Mouse (Mus musculus) adrenal gland, postnatal 36 days (tissue): ENCODE data around the gene Asb15. TPM values are rescaled to one million over a fixed set of nuclear protein-coding genes. Genes with fewer than 3 reads are reported as not detected.

ENCODE experiments used
- DNase-seq, 2 experiments: peaks; one replicate each; pipeline ENCODE4 v3.0.0; 2021; ENCODE audit warnings: mixed read lengths in 1 of 2
- long read RNA-seq, 2 experiments: library from polyadenylated mRNA; stranded (forward); transcript quantifications; one replicate each; pipeline ENCODE4 v2.0.0; 2021; ENCODE audit warnings: borderline sequencing depth in 2 of 2
- total RNA-seq, 2 experiments: library from RNA; stranded (reverse); gene quantifications; 2 replicates each; pipeline ENCODE4 v1.2.3; 2021

The Asb15 gene
- not detected for total RNA-seq
- long read RNA-seq, experiment 1 = 0 reads
- long read RNA-seq, experiment 2 = 0 reads

DNA sequence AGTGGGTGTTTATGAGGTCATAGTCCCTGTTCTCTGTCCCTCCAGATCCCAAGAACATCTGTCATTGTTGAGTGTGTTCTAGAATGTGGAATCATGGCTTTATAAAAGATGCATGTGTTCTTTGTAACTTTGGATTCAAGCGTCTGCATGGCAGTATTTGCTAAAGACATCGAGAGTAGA, at the start of gene Asb15:
Gene Asb15, plus strand, starts transcription at position 81 of the 180 bp plus-strand sequence.
- DNase-seq = no peak

DNA sequence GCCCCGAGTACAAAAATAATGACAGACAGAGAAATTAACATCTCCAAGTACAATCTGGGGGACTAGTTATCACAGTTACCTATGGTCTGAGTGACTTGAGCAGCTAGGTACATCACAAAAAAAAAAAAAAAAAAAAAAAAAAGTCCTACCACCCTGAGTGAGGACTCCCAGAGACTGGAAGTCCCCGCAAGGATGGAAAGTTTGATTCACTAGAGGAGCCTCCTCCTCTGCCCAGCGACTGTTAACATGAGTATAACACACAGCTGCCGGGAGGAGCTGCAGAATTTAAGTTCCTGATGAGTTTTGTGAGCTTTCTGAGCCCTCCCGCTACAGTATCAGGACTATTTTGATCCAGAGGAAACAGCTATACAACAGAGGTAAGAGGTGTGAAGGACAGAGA, 41.4 kb upstream of the Asb15 start:
- no peak for DNase-seq

DNA sequence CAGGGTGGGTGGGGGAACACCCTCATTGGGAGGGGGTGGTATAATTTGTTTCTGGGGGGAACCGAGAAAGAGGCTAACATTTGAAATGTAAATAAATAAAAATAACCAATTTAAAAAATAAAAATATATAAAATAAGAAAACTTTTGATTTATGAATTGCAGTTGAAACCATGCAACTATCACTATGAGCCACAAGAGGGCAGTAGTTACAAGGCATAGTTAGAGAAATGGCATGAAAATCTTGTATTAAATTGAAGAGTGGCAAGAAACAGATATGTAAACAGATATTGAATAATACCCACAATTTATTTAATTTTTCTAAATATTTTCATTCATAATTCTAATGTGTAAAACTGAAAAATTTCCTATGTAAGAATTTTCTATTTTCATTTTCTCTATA, 37.6 kb upstream of the Asb15 start:
- no peak for DNase-seq

DNA sequence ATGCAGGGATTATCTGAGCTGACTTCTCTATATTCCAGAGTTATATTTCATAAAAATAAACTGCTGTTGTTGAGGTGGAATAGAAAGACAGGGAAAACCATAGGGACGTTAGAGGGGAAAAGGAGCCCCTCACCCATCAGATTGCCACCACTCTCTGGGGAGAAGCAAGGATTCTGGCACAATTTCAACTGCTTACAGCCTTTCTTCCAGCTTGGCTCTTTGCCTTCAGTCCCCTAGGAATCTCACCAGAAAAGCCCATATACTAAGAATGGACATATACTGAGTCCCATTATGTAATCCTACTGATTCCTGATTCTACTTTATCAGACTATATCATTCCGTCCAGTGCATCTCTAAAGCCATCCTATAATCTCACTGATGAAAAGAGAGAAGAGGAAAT, 23.8 kb upstream of the Asb15 start:
- no peak for DNase-seq

DNA sequence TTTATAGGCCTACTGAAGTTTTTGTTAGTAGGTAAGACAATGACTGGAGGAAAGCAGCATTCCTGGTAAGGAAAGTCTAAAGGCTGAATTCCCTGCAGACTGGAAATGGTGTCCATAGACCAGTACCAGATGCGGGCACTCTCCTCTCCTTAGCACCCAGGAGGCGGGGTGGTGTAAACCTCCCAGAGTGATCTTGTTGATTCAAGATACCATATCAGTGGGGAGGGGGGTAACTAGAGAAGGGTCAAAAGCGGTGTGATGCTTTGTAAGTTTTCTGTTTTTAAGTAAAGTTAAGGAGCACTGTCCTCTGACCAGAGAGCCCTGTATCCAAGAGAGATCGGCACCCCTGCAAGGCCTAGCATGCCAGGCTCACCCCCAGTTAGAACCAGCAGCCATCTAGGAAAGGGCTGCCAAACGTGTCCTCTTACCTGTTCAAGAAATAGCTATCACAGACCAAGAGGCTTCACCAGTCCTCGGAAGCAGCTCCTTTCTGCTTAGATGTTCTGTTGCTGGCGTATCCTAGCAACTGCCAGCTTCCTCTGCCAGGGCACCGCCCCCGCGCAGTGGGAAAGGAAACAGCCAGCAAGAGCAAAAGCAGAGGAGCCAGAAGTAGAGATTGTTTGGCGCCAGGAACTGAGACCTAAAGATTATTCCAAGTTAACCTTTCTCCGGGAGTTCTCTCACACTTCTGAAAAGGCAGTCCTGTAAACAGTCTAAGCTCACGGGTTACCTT, 13.2 kb upstream of the Asb15 start, which contains the start of gene Iqub:
Gene Iqub, minus strand, starts transcription at position 516 of the 733 bp plus-strand sequence.
- peak; percentile 70 to 74 for DNase-seq

DNA sequence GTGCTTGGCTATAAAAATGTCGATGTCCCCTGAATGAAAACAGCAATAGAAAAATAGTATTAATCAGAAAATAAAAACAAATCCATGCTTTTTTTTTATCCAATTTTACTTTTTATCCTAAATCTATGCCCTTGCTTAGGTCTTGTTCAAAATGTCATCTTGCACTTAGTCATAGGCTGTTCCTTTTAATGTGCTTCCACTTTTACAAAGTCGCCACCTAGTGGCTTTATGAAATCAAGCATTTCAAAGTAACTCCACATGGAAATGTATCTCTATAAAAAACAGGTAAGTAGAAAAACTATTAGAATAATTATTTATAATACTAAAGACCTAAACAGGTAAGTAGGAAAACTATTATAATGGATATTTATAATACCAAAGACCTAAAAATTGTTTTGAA, 11.7 kb upstream of the Asb15 start:
- no peak for DNase-seq

DNA sequence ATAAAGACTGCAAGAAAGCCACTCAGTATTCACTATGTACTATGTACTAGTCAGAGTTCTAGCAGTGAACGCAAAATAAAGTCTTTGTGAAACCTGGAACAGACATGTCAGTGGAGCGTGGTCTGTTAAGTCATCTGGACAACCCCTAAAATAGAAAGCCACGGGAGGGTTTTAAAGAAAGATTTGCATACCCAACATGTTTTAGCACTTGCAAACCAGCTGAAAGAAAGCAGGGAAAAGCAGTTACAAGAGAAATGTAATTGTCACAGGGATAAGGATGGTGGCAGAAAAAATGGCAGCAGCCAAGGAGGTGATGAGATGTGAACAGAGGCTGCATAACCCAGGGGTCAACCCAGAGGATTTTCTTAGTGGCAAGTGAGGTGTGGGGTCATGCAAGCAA, 2.2 kb upstream of the Asb15 start:
- no peak for DNase-seq

DNA sequence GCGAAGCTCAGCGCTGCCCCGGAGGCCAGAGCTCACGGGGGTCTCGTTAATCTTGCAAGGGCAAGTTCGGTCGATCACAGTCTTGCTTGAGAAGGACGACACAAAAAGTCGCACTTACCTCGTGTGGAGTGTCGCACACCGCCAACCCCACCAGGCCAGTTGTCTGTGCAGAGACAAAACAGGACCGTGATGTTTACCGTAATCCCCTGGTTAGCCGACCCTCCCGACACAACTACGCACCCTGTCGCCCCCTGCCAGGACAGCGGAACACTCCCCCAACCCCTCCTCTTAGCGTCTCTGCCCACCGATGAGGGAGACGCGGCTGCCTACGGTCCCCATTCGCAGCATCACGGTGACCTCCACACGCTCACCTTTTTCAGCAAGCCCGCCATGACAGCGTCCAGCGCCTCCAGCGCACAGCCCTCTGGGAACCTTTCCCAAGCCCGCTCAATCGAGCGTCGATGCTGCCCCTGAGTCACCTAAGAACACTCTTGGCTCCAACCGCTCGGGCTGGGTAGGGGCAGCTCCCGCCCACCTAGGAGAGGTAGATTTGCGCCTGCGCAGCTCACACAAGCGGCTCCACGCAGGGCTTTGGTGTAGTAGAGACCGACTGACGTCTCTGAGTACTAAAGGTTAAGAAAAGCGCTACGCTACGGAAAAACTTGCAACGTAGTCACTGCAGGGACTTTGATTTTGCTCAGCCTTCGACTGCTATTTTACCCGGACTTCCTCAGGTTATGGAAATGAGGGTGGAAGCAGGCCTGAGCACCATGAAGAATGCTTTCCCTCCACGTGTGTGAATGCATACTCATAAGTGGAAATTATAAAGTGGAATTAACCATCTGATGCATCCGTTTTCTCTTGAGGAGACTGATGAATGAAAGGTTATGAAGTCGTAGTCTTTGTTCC, 535 bp upstream of the Asb15 start, which contains the start of gene Ndufa5:
Gene Ndufa5, minus strand, starts transcription at position 859 of the 909 bp plus-strand sequence.
- peak; percentile 95 to 96 for DNase-seq

DNA sequence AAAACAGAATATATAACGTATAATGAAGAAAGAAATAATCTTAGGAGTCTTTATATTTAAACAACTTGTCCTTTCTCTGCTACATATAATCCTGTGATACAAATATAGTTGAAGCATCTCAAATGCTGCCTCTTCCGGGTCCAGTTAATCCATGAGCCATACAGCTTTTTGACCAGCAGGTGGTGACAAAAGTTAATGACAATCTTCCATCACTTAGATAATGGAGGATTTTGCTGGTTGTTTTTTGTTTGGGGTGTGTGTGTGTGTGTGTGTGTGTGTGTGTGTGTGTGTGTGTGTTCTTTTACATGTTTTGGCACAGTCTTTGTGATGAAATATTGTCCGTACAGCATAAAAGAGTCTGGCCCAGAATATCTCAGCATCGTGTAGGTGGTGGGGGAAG, 2.2 kb downstream of the Asb15 start:
- peak in 1 of 2 experiments; percentile 61 for DNase-seq

DNA sequence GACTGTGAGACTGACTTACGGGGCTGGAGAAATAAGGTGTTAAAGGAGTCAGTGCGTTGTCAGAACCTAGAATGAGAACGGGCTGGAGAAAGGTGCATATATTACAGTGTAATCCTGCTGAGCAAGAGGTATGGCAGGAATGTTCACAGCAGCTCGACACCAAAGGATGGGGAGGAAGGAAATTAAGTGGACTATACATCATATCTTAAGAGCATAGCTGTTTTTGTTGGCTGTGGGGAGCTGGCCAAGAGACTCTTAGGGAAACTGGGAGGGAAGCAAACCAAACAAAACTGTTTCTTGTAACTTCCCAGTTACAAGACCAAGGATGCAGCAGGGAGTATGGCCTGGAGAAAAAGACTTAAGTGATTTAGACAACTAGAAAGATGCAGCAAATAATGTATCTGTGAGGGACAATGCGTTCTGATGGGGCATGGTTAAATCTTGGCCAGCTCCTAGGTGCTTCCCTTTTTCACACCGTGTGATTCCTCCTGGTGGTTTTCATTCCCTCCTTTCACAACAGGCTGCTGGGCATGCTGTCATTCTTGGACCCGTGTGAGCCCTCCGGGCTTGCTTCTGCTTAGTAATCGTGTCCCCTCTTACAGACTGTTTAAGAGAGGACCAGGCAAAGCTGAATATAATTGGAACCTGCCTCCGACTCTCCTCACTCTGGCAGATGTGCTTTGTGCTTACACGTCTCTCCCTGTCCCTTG, 2.9 kb downstream of the Asb15 start:
- DNase-seq = no peak

DNA sequence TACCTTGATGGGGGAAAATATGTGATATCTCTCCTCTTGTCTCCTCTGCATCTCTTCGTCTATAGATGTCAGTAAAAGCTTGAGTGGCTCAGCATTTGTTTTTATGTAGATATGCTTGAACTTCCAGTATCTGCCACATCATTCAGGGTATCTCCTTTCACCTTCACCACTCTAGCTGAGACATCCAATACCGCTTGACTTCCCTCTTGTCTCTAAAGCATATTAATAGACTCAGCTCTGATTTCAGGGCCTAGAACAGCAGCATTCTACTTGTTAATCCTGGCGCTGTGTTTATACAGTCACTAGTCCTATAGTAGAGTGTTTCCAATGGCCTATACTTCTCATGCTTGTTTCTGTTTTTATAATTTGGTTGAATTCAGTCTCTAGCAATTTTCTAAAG, 4.9 kb downstream of the Asb15 start:
- DNase-seq = no peak

DNA sequence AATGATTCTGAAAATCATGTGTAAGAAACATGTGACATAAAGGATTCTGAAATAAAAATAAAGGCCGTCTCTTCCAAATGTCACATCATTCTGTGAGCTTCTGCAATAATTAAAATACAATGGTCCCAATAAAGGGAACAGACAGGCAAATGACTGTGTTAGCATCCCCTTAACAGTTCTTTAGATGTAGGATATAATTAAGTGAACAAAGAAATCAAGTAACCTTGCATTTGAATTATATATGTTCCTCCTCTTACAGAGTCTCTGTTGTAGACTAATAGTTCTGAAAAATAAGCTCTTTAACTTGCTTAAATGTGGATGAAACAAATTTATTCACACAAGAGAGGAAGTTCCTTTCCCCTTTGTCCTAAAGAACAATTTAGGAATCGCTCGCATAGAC, 10.5 kb downstream of the Asb15 start:
- DNase-seq = no peak

DNA sequence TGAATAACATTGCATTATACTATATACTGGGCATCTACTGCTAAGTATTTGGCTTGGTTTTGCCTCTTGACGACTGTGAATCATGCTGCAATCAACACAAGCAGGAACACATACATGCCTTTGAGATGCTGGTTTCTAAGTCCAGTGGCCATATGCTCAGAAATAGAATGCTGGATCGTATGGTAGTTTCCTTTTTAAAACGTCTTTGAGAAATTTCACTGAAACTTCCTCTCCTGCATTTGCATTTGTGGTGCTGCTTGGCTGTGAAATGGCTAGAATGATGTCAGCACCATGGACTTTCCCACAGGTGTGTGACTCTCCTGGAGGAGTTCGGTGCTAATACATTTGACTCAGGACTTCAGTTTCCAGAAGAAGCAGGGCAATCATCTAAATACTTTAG, 12.2 kb downstream of the Asb15 start:
- DNase-seq = no peak

DNA sequence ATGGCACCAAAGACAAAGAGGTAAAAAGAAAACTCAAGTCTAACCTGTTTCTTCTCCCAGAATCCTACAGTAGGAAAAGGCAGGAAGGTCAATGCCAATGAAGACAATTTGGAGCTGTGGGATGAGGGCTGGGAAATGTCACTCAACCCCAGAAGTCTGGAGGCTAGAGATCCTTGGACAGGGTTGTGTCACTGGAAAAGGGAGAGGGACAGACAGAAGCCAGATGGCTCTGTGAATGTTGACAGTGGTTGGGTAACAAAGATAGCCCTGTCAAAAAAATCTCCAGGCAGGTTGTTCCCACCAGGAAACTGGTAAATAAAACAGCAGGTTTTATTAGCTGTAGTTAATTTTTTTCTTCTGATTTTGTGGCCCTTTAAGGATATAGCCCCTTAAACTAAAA, 14.4 kb downstream of the Asb15 start:
- DNase-seq = no peak

DNA sequence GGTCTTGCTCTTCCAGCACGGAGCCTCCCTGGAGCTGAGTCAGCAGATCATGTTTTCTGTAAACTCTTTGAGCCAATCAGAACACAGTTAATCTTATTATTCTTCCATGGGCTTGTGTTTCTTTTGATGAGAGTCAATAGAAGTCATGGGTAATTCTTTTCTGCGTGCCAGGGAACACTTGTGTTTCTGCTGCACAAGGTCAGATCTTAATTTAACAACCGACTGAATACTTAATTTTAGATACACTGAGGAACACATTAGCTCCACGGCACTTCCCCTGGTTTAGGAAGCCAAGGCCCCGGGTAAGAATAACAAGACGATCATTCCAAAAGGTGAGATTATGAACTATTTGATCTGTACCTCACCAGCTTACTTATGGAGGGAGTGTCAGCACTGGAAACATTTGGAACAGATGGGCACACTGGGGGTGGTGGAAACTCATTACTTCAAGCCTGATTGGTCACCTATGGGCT, 15.2 kb downstream of the Asb15 start:
- no peak for DNase-seq

DNA sequence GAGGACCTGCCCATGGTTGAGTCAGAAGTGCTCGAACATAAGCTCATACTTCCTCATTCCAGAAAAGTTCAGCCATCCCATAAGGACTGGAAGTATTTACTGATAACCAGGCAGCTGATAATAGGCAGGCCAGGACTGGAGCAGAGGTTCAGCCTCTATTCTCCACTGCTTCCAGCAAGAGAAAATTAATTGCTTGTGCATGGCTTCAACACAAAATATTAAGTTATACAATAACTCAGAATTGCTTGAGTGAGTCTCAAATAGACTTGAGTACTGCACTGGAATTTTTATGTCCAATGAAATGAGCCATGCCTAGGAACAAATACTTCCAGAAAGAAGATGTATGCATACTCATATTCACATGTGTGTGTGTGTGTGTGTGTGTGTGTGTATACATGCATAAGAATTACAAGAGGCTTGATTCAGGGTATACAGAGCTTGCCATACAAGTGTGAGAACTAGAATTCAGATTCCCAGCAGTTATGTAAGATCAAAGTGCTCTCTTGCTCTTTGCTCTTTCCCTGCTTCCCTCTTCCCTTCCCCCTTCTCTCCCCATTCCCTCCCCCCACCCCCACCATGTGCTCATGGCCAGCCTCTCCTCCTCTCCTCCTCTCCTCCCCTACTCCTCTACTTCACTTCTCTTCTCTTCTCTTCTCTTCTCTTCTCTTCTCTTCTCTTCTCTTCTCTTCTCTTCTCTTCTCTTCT, 18.9 kb downstream of the Asb15 start:
- no peak for DNase-seq

DNA sequence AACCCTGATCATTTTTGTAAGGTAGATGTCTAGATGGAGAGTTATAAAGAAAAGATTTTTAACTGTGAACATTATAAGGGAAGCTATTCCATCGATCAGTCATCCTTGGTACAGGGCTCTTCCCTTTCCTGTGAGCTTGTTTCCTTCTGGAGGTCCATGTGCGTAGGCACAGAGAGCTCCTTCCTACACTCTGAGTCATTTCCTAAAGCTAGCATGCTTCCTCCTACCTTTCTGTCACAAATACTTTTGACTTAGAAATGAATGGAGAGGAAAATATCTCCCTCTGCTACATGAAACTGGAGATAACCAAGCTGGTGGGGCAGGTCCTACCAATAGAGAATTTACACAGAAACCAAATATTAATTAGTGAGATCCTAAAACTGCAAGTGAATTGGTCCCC, 21.9 kb downstream of the Asb15 start:
- no peak for DNase-seq

DNA sequence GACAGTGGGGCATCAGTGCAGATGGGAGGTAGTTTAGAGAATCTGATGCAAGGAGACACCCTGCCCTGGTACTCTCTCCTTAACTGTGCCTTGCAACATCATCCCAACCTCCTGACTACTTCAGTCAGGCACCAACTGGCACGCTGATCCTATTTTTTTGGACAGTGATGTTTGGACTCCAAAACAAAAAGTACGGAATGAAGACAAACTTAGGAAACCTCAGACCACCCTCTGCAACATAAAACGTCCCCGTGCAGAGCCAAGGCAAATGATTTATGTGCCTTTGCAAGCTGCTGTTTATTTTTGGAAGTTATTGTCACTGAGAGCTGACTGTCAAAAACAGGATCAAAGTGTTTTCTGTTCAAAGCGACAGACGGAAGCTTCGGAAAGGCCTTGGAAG, 24.1 kb downstream of the Asb15 start:
- no peak for DNase-seq

DNA sequence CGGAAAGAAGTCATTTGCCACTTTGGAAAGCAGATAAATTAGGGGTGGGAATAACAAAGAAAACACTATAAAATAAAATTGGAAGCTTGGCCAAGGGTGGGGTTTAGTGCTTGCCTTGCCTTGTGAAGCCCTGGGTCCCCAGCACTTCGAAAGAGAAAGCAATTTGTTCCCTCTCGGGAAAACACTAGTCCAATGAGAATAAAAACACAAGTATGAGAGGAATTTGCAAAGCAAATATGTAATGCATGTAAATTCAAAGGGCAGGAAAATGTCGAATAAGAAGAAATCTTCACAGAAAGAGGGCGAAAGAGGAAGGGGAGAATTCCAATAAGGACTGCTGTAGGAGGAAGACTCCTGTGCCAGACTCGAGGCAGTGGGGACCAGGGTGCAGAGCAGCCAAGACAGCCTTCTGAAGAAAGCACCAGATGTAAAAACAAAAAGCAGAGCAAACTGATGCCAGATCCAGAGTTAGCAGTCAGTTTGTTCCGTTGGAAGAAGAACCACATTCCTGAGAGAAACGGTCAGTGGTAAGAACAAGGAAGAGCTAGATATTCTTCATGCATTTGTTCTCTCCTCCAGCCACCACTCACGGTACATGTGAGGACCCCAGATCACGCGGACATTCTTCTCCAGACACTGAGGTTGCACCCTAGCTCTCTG, 26.6 kb downstream of the Asb15 start:
- no peak for DNase-seq

DNA sequence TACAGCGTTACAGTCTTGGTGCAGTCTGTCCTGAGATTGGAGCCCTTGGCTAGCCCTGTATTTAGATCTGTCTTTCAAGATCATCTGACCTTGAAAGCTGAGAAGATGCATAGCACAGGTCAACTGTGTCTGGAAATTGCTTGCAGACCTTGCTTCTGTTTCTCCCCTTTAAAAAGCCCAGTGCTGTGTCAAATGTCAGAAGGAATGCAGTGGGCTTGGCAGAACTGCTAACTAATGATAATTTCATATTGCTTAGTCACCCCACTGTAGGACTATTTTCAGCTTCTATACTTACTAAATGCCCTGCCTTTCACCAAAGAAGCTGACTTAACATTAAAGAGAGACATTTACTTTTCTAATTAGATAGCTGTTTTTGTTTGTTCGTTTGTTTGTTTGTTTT, 27.5 kb downstream of the Asb15 start:
- DNase-seq = no peak

DNA sequence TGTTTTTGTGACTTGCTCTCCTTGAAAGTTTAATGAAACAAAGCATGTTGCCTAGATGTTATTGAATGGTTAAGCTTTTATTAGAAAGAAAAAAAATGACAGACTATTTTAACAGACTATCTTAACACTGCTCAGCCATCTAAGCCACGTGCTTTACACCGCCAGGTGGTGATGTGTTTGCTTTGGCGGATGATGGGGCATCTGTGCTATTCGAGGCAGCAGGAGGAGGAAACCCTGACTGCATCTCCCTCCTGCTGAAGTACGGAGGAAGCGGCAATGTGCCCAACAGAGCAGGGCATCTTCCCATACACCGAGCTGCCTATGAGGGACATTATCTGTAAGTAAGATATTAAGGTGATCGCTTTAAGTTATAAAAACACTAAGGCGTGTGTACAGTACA, 36.1 kb downstream of the Asb15 start:
- no peak for DNase-seq

DNA sequence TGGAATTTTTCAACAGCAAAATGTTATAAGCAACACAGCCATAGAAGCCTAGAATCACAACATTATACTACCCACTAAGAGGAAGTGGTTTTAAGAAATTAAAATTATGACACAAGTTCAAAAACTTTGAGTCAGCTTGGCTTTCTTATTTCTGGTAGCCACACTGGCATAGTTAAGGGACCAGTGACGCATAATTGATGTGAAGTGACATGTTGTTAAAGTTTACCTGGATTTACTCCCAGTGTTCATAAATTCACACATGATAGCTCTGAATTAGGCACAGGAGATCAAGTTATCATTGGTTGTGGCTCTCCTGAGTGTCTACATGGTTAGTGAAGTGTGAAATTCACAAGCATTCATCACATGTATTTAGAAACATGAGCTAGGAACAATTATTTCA, 36.9 kb downstream of the Asb15 start:
- no peak for DNase-seq
